Mouse (Mus musculus): ENCODE results near the gene Fam193b. TPM values are rescaled to one million over a fixed set of nuclear protein-coding genes. Genes with fewer than 3 reads are reported as not detected.
A peak's percentile ranks its signal among the peaks of the same experiment; 100 is the strongest.

Fam193b gene
- polyA plus RNA-seq, 1 experiment from 2014 or later: 40.2 TPM

GRCm38 (mm10) chr13:55555921-55556320 is 15.0 kb downstream of the Fam193b start:
- no peak for ATAC-seq (ENCODE audit: low FRiP score, low TSS enrichment)
- Histone ChIP-seq H3K4me2 (replicated peaks; ENCODE audit: low read depth, low read length) (no peak overlapping the region), H3K4me1 (ENCODE audit: insufficient read depth, low read length) (no peaks in the 10 kb centered on the region), H3K9me3 (ENCODE audit: low read length) (no peaks in the 10 kb centered on the region), H3K4me3 (ENCODE audit: low read length) (no peak overlapping the region), H3K27me3 (ENCODE audit: insufficient read depth, low read length) (no peaks in the 10 kb centered on the region), H3K36me3 (ENCODE audit: insufficient read depth, low read length) (peaks cover 38% of the 10 kb centered on the region), H3K9ac (replicated peaks; ENCODE audit: low read length) (no peak overlapping the region), H3K27ac (ENCODE audit: low read length) (no peak overlapping the region)
- 87% methylated on average over 9 of the region's 9 CpGs for WGBS

GRCm38 (mm10) chr13:55549061-55549460 is 21.9 kb downstream of the Fam193b start:
- Histone ChIP-seq H3K27me3 (ENCODE audit: insufficient read depth, low read length) (no peaks in the 10 kb centered on the region), H3K4me2 (replicated peaks; ENCODE audit: low read depth, low read length) (no peak overlapping the region), H3K27ac (ENCODE audit: low read length) (no peak overlapping the region), H3K9me3 (ENCODE audit: low read length) (no peaks in the 10 kb centered on the region), H3K4me3 (ENCODE audit: low read length) (no peak overlapping the region), H3K4me1 (ENCODE audit: insufficient read depth, low read length) (no peaks in the 10 kb centered on the region), H3K36me3 (ENCODE audit: insufficient read depth, low read length) (peaks cover 67% of the 10 kb centered on the region), H3K9ac (replicated peaks; ENCODE audit: low read length) (no peak overlapping the region)
- no peak for ATAC-seq (ENCODE audit: low FRiP score, low TSS enrichment)
- 63% methylated on average over 15 of the region's 15 CpGs for WGBS

- H3K27me3 ChIP-seq (ENCODE audit: insufficient read depth, low read length): no peaks in the 10 kb centered on the region
- H3K36me3 ChIP-seq (ENCODE audit: insufficient read depth, low read length): peaks cover 64% of the 10 kb centered on the region
- 84% methylated on average over 5 of the region's 5 CpGs for WGBS
- no peaks in the 10 kb centered on the region for H3K9me3 ChIP-seq (ENCODE audit: low read length)
- H3K4me1 ChIP-seq (ENCODE audit: insufficient read depth, low read length): no peaks in the 10 kb centered on the region
- no peak overlapping the region for H3K4me2 ChIP-seq (replicated peaks; ENCODE audit: low read depth, low read length)
- H3K9ac ChIP-seq (replicated peaks; ENCODE audit: low read length): no peak overlapping the region
- ATAC-seq (ENCODE audit: low FRiP score, low TSS enrichment): no peak
- no peak overlapping the region for H3K27ac ChIP-seq (ENCODE audit: low read length)
- no peak overlapping the region for H3K4me3 ChIP-seq (ENCODE audit: low read length)
These were observed 22.5 kb downstream of the Fam193b start for GRCm38 (mm10) chr13:55548426-55548825.

GRCm38 (mm10) chr13:55547916-55548315 is 23.0 kb downstream of the Fam193b start:
- no peaks in the 10 kb centered on the region for H3K4me1 ChIP-seq (ENCODE audit: insufficient read depth, low read length)
- H3K9ac ChIP-seq (replicated peaks; ENCODE audit: low read length): no peak overlapping the region
- H3K27me3 ChIP-seq (ENCODE audit: insufficient read depth, low read length): no peaks in the 10 kb centered on the region
- no peaks in the 10 kb centered on the region for H3K9me3 ChIP-seq (ENCODE audit: low read length)
- peaks cover 64% of the 10 kb centered on the region for H3K36me3 ChIP-seq (ENCODE audit: insufficient read depth, low read length)
- WGBS: 96% methylated on average over 2 of the region's 2 CpGs
- no peak overlapping the region for H3K4me2 ChIP-seq (replicated peaks; ENCODE audit: low read depth, low read length)
- no peak overlapping the region for H3K4me3 ChIP-seq (ENCODE audit: low read length)
- H3K27ac ChIP-seq (ENCODE audit: low read length): no peak overlapping the region
- no peak for ATAC-seq (ENCODE audit: low FRiP score, low TSS enrichment)

GRCm38 (mm10) chr13:55544792-55545191 is 26.1 kb downstream of the Fam193b start:
- Histone ChIP-seq H3K4me2 (replicated peaks; ENCODE audit: low read depth, low read length) (no peak overlapping the region), H3K9me3 (ENCODE audit: low read length) (no peaks in the 10 kb centered on the region), H3K9ac (replicated peaks; ENCODE audit: low read length) (no peak overlapping the region), H3K4me3 (ENCODE audit: low read length) (no peak overlapping the region), H3K4me1 (ENCODE audit: insufficient read depth, low read length) (no peaks in the 10 kb centered on the region), H3K27me3 (ENCODE audit: insufficient read depth, low read length) (no peaks in the 10 kb centered on the region), H3K36me3 (ENCODE audit: insufficient read depth, low read length) (peaks cover 82% of the 10 kb centered on the region), H3K27ac (ENCODE audit: low read length) (no peak overlapping the region)
- ATAC-seq (ENCODE audit: low FRiP score, low TSS enrichment): no peak
- 91% methylated on average over 6 of the region's 6 CpGs for WGBS

GRCm38 (mm10) chr13:55543447-55543846 is 27.5 kb downstream of the Fam193b start:
- Histone ChIP-seq H3K4me2 (replicated peaks; ENCODE audit: low read depth, low read length) (no peak overlapping the region), H3K9ac (replicated peaks; ENCODE audit: low read length) (no peak overlapping the region), H3K27me3 (ENCODE audit: insufficient read depth, low read length) (no peaks in the 10 kb centered on the region), H3K4me3 (ENCODE audit: low read length) (no peak overlapping the region), H3K36me3 (ENCODE audit: insufficient read depth, low read length) (peaks cover 85% of the 10 kb centered on the region), H3K27ac (ENCODE audit: low read length) (no peak overlapping the region), H3K4me1 (ENCODE audit: insufficient read depth, low read length) (no peaks in the 10 kb centered on the region), H3K9me3 (ENCODE audit: low read length) (no peaks in the 10 kb centered on the region)
- 86% methylated on average over 8 of the region's 8 CpGs for WGBS
- ATAC-seq (ENCODE audit: low FRiP score, low TSS enrichment): no peak

GRCm38 (mm10) chr13:55542891-55543290 is 28.0 kb downstream of the Fam193b start:
- peaks cover 84% of the 10 kb centered on the region for H3K36me3 ChIP-seq (ENCODE audit: insufficient read depth, low read length)
- 97% methylated on average over 4 of the region's 4 CpGs for WGBS
- no peak for ATAC-seq (ENCODE audit: low FRiP score, low TSS enrichment)

GRCm38 (mm10) chr13:55540933-55541332 is 30.0 kb downstream of the Fam193b start:
- H3K27me3 ChIP-seq (ENCODE audit: insufficient read depth, low read length): no peaks in the 10 kb centered on the region
- H3K4me2 ChIP-seq (replicated peaks; ENCODE audit: low read depth, low read length): no peak overlapping the region
- no peak overlapping the region for H3K4me3 ChIP-seq (ENCODE audit: low read length)
- no peak overlapping the region for H3K9ac ChIP-seq (replicated peaks; ENCODE audit: low read length)
- H3K9me3 ChIP-seq (ENCODE audit: low read length): no peaks in the 10 kb centered on the region
- H3K36me3 ChIP-seq (ENCODE audit: insufficient read depth, low read length): peaks cover 64% of the 10 kb centered on the region
- WGBS: 91% methylated on average over 2 of the region's 2 CpGs
- ATAC-seq (ENCODE audit: low FRiP score, low TSS enrichment): no peak
- H3K4me1 ChIP-seq (ENCODE audit: insufficient read depth, low read length): no peaks in the 10 kb centered on the region; the same call in 1 of the 2 replicates
- H3K27ac ChIP-seq (ENCODE audit: low read length): no peak overlapping the region

More at GRCm38 (mm10) chr13:55542891-55543290, 28.0 kb downstream of the Fam193b start:
- Histone ChIP-seq H3K27me3 (ENCODE audit: insufficient read depth, low read length) (no peaks in the 10 kb centered on the region), H3K4me3 (ENCODE audit: low read length) (no peak overlapping the region), H3K9ac (replicated peaks; ENCODE audit: low read length) (no peak overlapping the region), H3K4me1 (ENCODE audit: insufficient read depth, low read length) (no peaks in the 10 kb centered on the region), H3K9me3 (ENCODE audit: low read length) (no peaks in the 10 kb centered on the region), H3K4me2 (replicated peaks; ENCODE audit: low read depth, low read length) (no peak overlapping the region), H3K27ac (ENCODE audit: low read length) (no peak overlapping the region)

- Histone ChIP-seq H3K27ac (ENCODE audit: low read length) (peak within 1 kb of the TSS; percentile 0; the same call in 1 of the 2 replicates), H3K4me1 (ENCODE audit: insufficient read depth, low read length) (peaks cover 10% of the 10 kb centered on the region), H3K4me2 (replicated peaks; ENCODE audit: low read depth, low read length) (peak within 1 kb of the TSS; percentile 94), H3K36me3 (ENCODE audit: insufficient read depth, low read length) (peaks cover 61% of the 10 kb centered on the region), H3K4me3 (ENCODE audit: low read length) (peak within 1 kb of the TSS; percentile 92), H3K9me3 (ENCODE audit: low read length) (no peaks in the 10 kb centered on the region), H3K27me3 (ENCODE audit: insufficient read depth, low read length) (no peaks in the 10 kb centered on the region), H3K9ac (replicated peaks; ENCODE audit: low read length) (peak within 1 kb of the TSS; percentile 88)
- ATAC-seq (ENCODE audit: low FRiP score, low TSS enrichment): peak; percentile 98
- under 1% methylated on average over 70 of the region's 70 CpGs for WGBS
These were observed 34.4 kb downstream of the Fam193b start, which contains the start of gene Ddx41 for GRCm38 (mm10) chr13:55536194-55537175. TSS of gene Ddx41 (minus strand) at chr13:55536658.

GRCm38 (mm10) chr13:55535796-55536193 is 35.1 kb downstream of the Fam193b start:
- peaks cover 10% of the 10 kb centered on the region for H3K4me1 ChIP-seq (ENCODE audit: insufficient read depth, low read length)
- H3K9me3 ChIP-seq (ENCODE audit: low read length): no peaks in the 10 kb centered on the region
- 15% methylated on average over 17 of the region's 17 CpGs for WGBS
- H3K9ac ChIP-seq (replicated peaks; ENCODE audit: low read length): peak overlapping the region; percentile 88
- H3K27me3 ChIP-seq (ENCODE audit: insufficient read depth, low read length): no peaks in the 10 kb centered on the region
- H3K36me3 ChIP-seq (ENCODE audit: insufficient read depth, low read length): peaks cover 60% of the 10 kb centered on the region
- ATAC-seq (ENCODE audit: low FRiP score, low TSS enrichment): peak; percentile 32
- no peak overlapping the region for H3K27ac ChIP-seq (ENCODE audit: low read length)
- H3K4me2 ChIP-seq (replicated peaks; ENCODE audit: low read depth, low read length): peak overlapping the region; percentile 94
- H3K4me3 ChIP-seq (ENCODE audit: low read length): peak overlapping the region; percentile 92
